Mouse (Mus musculus) ES-Bruce4 (cell line): ENCODE measurements at regions not wholly inside any gene's neighbourhood (a gene's known extent, or its start where the extent isn't known, plus 50 kb on each side); places are given as distances from the start of the nearest gene placed in this dataset.

Experiments
- CTCF ChIP-seq: IDR thresholded peaks from one replicate; pipeline ENCODE4 v1.8.1; 2011; ENCODE audit warnings: low read depth, low read length
- POLR2A ChIP-seq: IDR thresholded peaks from one replicate; pipeline ENCODE4 v1.8.1; 2011; ENCODE audit warnings: low read length; ENCODE audit not compliant: insufficient read depth

- TF ChIP-seq CTCF (no peak), POLR2A (no peak)
Measured at GRCm38 (mm10) chr5:43384689-43385375, 130.5 kb upstream of the C1qtnf7 start.
